Mouse (Mus musculus) E14TG2a.4 (cell line): ENCODE data around the gene Aifm2.
A peak's percentile ranks its signal among the peaks of the same experiment; 100 is the strongest.

Source experiments
- H3K27me3 ChIP-seq: 2 replicates; pipeline ENCODE4 v1.6.1; 2014; ENCODE audit warnings: low read length, control low read depth; ENCODE audit not compliant: insufficient read depth
- H3K36me3 ChIP-seq: 2 replicates; pipeline ENCODE4 v1.6.1; 2014; ENCODE audit warnings: low read length, control low read depth; ENCODE audit not compliant: insufficient read depth
- H3K4me1 ChIP-seq: replicated peaks from 2 replicates; pipeline ENCODE4 v1.6.1; 2014; ENCODE audit warnings: low read depth, low read length, control low read depth
- H3K4me3 ChIP-seq: replicated peaks from 2 replicates; pipeline ENCODE4 v1.5.1; 2014; ENCODE audit warnings: mild to moderate bottlenecking, low read length
- H3K9me3 ChIP-seq: 2 replicates; pipeline ENCODE4 v1.6.1; 2014; ENCODE audit warnings: low read length, control low read depth
- CTCF ChIP-seq: conservative IDR thresholded peaks from 2 replicates; pipeline ENCODE4 v1.5.1; 2014; ENCODE audit warnings: low read length
- NANOG ChIP-seq: IDR thresholded peaks from 2 replicates; pipeline ENCODE4 v1.6.1; 2014; ENCODE audit warnings: borderline replicate concordance, low read length, mixed read lengths
- POU5F1 ChIP-seq: IDR thresholded peaks from 2 replicates; pipeline ENCODE4 v1.6.1; 2014; ENCODE audit warnings: low read length, borderline replicate concordance

The Aifm2 gene

GRCm38 (mm10) chr10:61787541-61788313, 72.7 kb downstream of the Aifm2 start:
- Histone ChIP-seq H3K9me3 (peaks cover 10% of the 10 kb centered on the region), H3K36me3 (no peaks in the 10 kb centered on the region), H3K4me1 (peaks cover 85% of the 10 kb centered on the region), H3K4me3 (no peak overlapping the region), H3K27me3 (peaks cover 28% of the 10 kb centered on the region)
- TF ChIP-seq NANOG (no peak), CTCF (no peak), POU5F1 (no peak)

GRCm38 (mm10) chr10:61788499-61788898, 73.4 kb downstream of the Aifm2 start:
- TF ChIP-seq CTCF: no peak
- 0 out of 2 replicates have a peak, but pooled peaks have one; percentile 19 for TF ChIP-seq POU5F1
- no peak for TF ChIP-seq NANOG
- Histone ChIP-seq H3K4me3 (no peak overlapping the region), H3K27me3 (peaks cover 28% of the 10 kb centered on the region), H3K4me1 (peaks cover 93% of the 10 kb centered on the region), H3K36me3 (no peaks in the 10 kb centered on the region), H3K9me3 (peaks cover 10% of the 10 kb centered on the region)
